Mouse (Mus musculus) heart, embryonic 14.5 days (tissue): ENCODE measurements around the gene Tmem164. TPM values are rescaled to one million over a fixed set of nuclear protein-coding genes. Genes with fewer than 3 reads are reported as not detected.

ENCODE experiments used
- ATAC-seq: fragments of 200-750 bp; cut with Nextera tagmentation; 2 replicates; pipeline ENCODE4 v1.8.0; 2017; ENCODE audit warnings: low read depth, moderate TSS enrichment; ENCODE audit not compliant: insufficient number of reproducible peaks, insufficient read depth, low FRiP score
- H3K27ac ChIP-seq, 2 experiments: fragments of 200-500 bp in 1 of 2; fragments of 300-500 bp in 1 of 2; sonication (generic) in 1 of 2; replicated peaks in 1 of 2; 2 replicates each; pipeline ENCODE4 v1.5.1; 2012 to 2014; ENCODE audit warnings: low read depth in 2 of 2, low read length in 2 of 2, control low read depth in 1 of 2, mild to moderate bottlenecking in 1 of 2, mixed read lengths in 1 of 2; ENCODE audit not compliant: control insufficient read depth in 1 of 2, insufficient read depth in 1 of 2
- H3K27me3 ChIP-seq: fragments of 300-500 bp; sonication (generic); 2 replicates; pipeline ENCODE4 v1.6.1; 2014; ENCODE audit warnings: mild to moderate bottlenecking, low read length, control low read depth; ENCODE audit not compliant: control insufficient read depth, insufficient read depth
- H3K36me3 ChIP-seq: fragments of 300-500 bp; sonication (generic); 2 replicates; pipeline ENCODE4 v1.6.1; 2014; ENCODE audit warnings: mild to moderate bottlenecking, control low read depth, low read length, mixed read lengths; ENCODE audit not compliant: control insufficient read depth, insufficient read depth
- H3K4me1 ChIP-seq, 2 experiments: fragments of 200-500 bp in 1 of 2; fragments of 300-500 bp in 1 of 2; sonication (generic) in 1 of 2; 2 replicates each; pipeline ENCODE4 v1.6.1; 2012 to 2014; ENCODE audit warnings: low read length in 2 of 2, control low read depth in 1 of 2, mixed read lengths in 1 of 2; ENCODE audit not compliant: control insufficient read depth in 2 of 2, insufficient read depth in 2 of 2
- H3K4me2 ChIP-seq: fragments of 300-500 bp; sonication (generic); 2 replicates; pipeline ENCODE4 v1.6.1; 2014; ENCODE audit warnings: mild to moderate bottlenecking, low read length
- H3K4me3 ChIP-seq, 2 experiments: fragments of 200-500 bp in 1 of 2; fragments of 300-500 bp in 1 of 2; sonication (generic) in 1 of 2; 2 replicates each; pipeline ENCODE4 v1.5.1; 2012 to 2014; ENCODE audit warnings: low read length in 2 of 2, mild to moderate bottlenecking in 2 of 2, control low read depth in 1 of 2, low read depth in 1 of 2, moderate library complexity in 1 of 2; ENCODE audit not compliant: control insufficient read depth in 1 of 2, insufficient read depth in 1 of 2
- H3K9ac ChIP-seq: fragments of 300-500 bp; sonication (generic); 2 replicates; pipeline ENCODE4 v1.6.1; 2014; ENCODE audit warnings: mild to moderate bottlenecking, low read length
- H3K9me3 ChIP-seq: fragments of 300-500 bp; sonication (generic); 2 replicates; pipeline ENCODE4 v1.6.1; 2016; ENCODE audit warnings: low read length, control low read depth; ENCODE audit not compliant: control insufficient read depth
- WGBS: fragments of 180-500 bp; shearing (Covaris S2); extraction: QIAGEN DNeasy Blood & Tissue Kit; methylation state at CpG from one replicate; pipeline ENCODE4 v1.1.7; 2014; 5-methylcytosine and 5-hydroxymethylcytosine counted together
- polyA plus RNA-seq: library from polyadenylated mRNA; unstranded; fragments of >200 nt; fragmentation: Nextera tagmentation; extraction: Ambion mirVana; gene quantifications from 2 replicates; pipeline ENCODE4 v1.2.1, GENCODE M21; 2014

Tmem164 gene
- polyA plus RNA-seq, 1 experiment from 2014 or later: 34.8 TPM

DNA sequence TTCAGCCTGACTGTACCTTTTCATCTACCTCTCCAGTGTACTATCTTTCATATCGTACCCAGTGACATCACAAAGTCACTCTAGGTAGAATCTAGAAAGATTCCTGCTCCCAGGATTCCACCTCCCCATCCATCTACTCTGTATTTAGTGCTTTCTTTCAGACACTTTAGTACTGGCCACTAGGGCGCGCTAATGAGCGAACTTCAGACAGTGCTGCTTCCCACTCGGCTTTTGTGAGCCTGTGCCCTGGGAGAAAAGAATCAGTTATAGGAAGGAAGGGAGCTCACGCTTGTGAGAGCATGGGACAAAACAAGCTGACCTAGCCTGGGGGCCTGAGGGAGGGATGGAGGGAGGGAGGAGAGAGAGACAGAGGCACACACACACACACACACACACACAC, 131.9 kb downstream of the Tmem164 start:
- H3K36me3 ChIP-seq: peaks cover 11% of the 10 kb centered on the region; the same call in 1 of the 2 replicates
- no peaks in the 10 kb centered on the region for H3K4me1 ChIP-seq
- 27% methylated on average over 6 of the region's 6 CpGs for WGBS
- H3K4me3 ChIP-seq: no peak overlapping the region
- H3K9me3 ChIP-seq: no peaks in the 10 kb centered on the region
- H3K27me3 ChIP-seq: no peaks in the 10 kb centered on the region
- H3K27ac ChIP-seq: no peak overlapping the region
- no peak for ATAC-seq
- H3K9ac ChIP-seq: no peak overlapping the region
- H3K4me2 ChIP-seq: no peak overlapping the region

DNA sequence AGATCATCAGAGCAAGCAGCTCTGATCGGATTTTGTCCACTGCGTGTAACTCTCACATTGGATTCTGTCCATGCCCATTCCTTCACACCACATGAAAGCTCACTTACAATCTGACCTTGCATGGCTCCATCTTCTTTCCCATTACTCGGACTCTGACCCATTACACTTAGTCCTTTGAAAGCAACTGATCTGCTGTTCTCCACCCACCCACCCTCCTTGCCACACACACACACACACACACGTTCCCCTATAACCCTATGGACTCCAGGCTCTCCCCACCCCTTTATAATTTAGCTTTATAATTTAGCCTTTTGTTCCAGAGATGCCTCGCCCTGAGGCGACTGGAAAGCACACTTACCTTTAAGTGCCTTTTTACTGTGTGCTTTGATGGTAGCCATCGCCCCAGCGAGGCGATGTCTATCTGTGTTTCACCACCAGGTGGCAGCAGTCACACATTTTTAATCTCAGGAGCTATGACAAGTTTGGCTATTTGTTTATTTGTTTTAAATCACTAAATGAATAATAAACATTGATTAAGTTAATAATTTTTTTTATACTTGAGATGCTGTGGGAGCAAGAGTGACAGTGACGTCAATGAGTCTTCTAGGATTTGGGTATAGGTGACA, 137.0 kb downstream of the Tmem164 start:
- no peak overlapping the region for H3K4me2 ChIP-seq
- no peaks in the 10 kb centered on the region for H3K27me3 ChIP-seq
- WGBS: 43% methylated on average over 10 of the region's 10 CpGs
- ATAC-seq: no peak
- no peak overlapping the region for H3K27ac ChIP-seq
- no peaks in the 10 kb centered on the region for H3K9me3 ChIP-seq
- no peak overlapping the region for H3K4me3 ChIP-seq
- no peaks in the 10 kb centered on the region for H3K36me3 ChIP-seq
- no peak overlapping the region for H3K9ac ChIP-seq
- H3K4me1 ChIP-seq: peaks cover 9 to 11% of the 10 kb centered on the region in 2 experiments

DNA sequence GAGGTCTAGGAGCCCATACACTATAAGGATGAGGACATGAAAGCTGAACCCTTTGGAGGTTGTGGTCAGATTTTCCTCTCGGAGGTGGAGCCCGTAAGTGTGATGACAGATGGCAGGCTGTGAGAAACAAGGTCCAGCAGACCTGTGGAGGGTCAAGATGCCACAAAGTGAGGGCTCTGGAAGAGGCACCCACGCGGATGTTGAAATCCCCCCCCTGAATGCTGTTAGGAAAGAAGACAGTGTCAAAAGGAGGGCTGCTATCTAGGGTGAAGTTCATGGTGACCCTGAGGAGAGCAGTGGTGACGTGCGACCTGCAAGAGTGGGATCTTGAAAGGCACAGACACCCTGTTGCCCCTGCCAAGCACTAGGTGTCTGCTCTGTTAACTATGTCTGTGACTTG, 140.0 kb downstream of the Tmem164 start:
- Histone ChIP-seq H3K4me1 (peaks cover 17 to 24% of the 10 kb centered on the region in 2 experiments), H3K27ac (peak overlapping the region; percentile 17 to 57), H3K9ac (no peak overlapping the region), H3K36me3 (no peaks in the 10 kb centered on the region), H3K4me2 (no peak overlapping the region), H3K27me3 (no peaks in the 10 kb centered on the region), H3K4me3 (no peak overlapping the region), H3K9me3 (no peaks in the 10 kb centered on the region)
- peak; percentile 42; the same call in 1 of the 2 replicates for ATAC-seq
- WGBS: 39% methylated on average over 6 of the region's 6 CpGs

- no peak overlapping the region for H3K4me3 ChIP-seq
- no peak overlapping the region for H3K9ac ChIP-seq
- no peaks in the 10 kb centered on the region for H3K36me3 ChIP-seq
- WGBS: 29% methylated on average over 3 of the region's 3 CpGs
- H3K4me2 ChIP-seq: no peak overlapping the region
- H3K4me1 ChIP-seq: peaks cover 21 to 29% of the 10 kb centered on the region in 2 experiments
- no peak for ATAC-seq
- no peaks in the 10 kb centered on the region for H3K9me3 ChIP-seq
- H3K27me3 ChIP-seq: no peaks in the 10 kb centered on the region
- peak overlapping the region in 1 of 2 experiments; percentile 57; a peak in 1 of 4 replicates for H3K27ac ChIP-seq
Observed at GRCm38 (mm10) chrX:142821846-142822245, 140.6 kb downstream of the Tmem164 start.

DNA sequence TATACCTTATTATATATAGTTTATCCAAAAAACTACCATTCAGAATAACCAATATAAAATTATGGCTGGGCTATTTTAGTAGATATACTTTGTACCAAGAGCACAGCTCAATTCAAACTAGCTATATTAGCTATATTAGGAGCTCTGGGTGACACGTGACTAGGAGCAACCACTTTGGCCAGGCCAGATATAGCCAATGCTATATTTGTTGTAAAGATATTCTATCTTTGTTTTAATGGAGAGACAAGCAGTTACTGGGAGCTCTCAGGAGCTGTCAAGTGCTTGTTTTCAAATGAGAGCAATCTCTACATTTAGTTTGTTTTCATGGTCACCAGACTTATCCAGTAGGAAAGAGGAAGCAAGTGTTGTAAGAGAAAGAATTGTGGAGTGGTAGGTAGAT, 144.1 kb downstream of the Tmem164 start:
- peak overlapping the region; percentile 9 to 17; a peak in 3 of 4 replicates for H3K4me3 ChIP-seq
- H3K9ac ChIP-seq: peak overlapping the region; percentile 62
- peak overlapping the region; percentile 88 for H3K27ac ChIP-seq
- H3K4me1 ChIP-seq: peaks cover 32 to 48% of the 10 kb centered on the region in 2 experiments
- no peaks in the 10 kb centered on the region for H3K27me3 ChIP-seq
- 0 out of 2 replicates have a peak, but pooled peaks have one; percentile 44 for ATAC-seq
- no peaks in the 10 kb centered on the region for H3K9me3 ChIP-seq
- peak overlapping the region; percentile 53 for H3K4me2 ChIP-seq
- no peaks in the 10 kb centered on the region for H3K36me3 ChIP-seq
- 20% methylated on average over 1 of the region's 1 CpGs for WGBS

DNA sequence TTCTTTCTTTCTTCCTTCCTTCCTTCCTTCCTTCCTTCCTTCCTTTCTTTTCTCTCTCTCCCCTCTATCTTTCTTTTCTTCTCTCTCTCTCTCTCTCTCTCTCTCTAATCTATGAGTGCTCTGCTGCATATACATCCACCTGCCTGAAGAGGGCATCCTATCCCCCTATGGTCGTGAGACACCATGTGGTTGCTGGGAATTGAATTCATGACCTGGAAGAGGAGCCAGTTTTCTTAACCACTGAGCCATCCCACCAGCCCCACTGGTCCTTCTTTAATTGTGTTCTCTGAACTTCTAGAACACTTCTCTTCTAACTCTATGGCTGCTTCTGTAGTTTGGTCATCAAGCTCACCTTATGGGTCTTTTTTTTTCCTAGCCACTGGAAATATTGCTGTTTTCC, 146.4 kb downstream of the Tmem164 start:
- ATAC-seq: no peak
- no peak overlapping the region for H3K9ac ChIP-seq
- 0 out of 2 replicates have a peak overlapping the region, but pooled peaks have one; percentile 11 for H3K4me2 ChIP-seq
- H3K4me1 ChIP-seq: peaks cover 35 to 60% of the 10 kb centered on the region in 2 experiments
- WGBS: 22% methylated on average over 1 of the region's 1 CpGs
- H3K36me3 ChIP-seq: no peaks in the 10 kb centered on the region
- no peaks in the 10 kb centered on the region for H3K27me3 ChIP-seq
- H3K4me3 ChIP-seq: no peak overlapping the region
- peak overlapping the region in 1 of 2 experiments; percentile 47; a peak in 1 of 4 replicates for H3K27ac ChIP-seq
- H3K9me3 ChIP-seq: no peaks in the 10 kb centered on the region

DNA sequence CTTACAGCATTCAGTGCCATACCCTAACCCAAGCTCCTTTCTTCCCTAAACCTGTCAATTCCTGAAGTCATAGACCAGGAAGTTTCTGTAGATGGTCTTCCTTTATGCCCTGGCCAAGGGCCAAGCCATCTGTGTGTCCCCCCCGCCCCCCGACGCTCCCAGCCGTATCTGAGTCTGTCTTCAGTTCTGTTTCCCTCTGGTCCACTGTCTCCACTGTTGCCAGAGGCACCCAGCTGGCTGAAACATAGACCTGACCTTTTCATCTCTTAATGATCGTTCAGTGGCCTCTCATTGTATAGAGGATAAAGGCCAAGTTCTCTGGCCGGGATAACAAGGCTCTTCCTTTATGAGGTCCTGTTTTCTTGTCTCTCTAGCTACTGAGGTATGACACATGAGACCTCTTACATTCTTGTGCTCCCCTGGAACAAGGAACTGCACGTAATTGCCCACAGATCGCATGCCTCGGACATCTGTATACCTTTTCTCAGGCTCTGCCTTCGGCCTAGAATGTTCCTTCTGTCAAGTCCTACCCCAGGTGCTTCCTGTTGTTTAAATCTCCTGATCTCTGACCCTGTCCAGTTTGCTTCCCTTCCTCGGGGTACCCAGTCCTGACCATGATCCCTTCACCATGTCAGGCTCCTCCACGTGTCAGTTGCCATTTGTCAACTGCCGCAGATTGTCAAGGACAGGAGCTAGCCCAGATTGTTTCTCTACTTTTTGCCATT, 147.1 kb downstream of the Tmem164 start:
- Histone ChIP-seq H3K9ac (0 out of 2 replicates have a peak overlapping the region, but pooled peaks have one; percentile 11), H3K4me2 (peak overlapping the region; percentile 11; the same call in 1 of the 2 replicates), H3K27ac (peak overlapping the region in 1 of 2 experiments; percentile 47; a peak in 3 of 4 replicates), H3K4me1 (peaks cover 36 to 60% of the 10 kb centered on the region in 2 experiments), H3K27me3 (no peaks in the 10 kb centered on the region), H3K9me3 (no peaks in the 10 kb centered on the region), H3K4me3 (no peak overlapping the region), H3K36me3 (no peaks in the 10 kb centered on the region)
- WGBS: 58% methylated on average over 13 of the region's 13 CpGs
- ATAC-seq: no peak
